Mouse (Mus musculus): ENCODE data around the gene Aplnr.

The Aplnr gene

GRCm38 (mm10) chr2:85178139-85178800 lies 42.2 kb downstream of the Aplnr start:
- no peak for DNase-seq (ENCODE audit: low read depth, low spot score)

GRCm38 (mm10) chr2:85187582-85188151 lies 51.6 kb downstream of the Aplnr start:
- DNase-seq (ENCODE audit: low read depth, low spot score) = no peak
